Mouse (Mus musculus): ENCODE data around the gene Srrm1. TPM values are rescaled to one million over a fixed set of nuclear protein-coding genes. Genes with fewer than 3 reads are reported as not detected.

The Srrm1 gene
- total and polyA plus RNA-seq, 3 experiments, result 26.9 to 285 (median 138) TPM

- Histone ChIP-seq H3K36me3 (ENCODE audit: control insufficient read depth in 1 of 2, insufficient read depth in 2 of 2, low read length in 2 of 2) (peaks cover 0 to 7% of the 10 kb centered on the region in 2 experiments; a peak in 2 of 4 replicates), H3K9me3 (replicated peaks; ENCODE audit: insufficient read depth, low read length) (no peaks in the 10 kb centered on the region), H3K27ac (ENCODE audit: control insufficient read depth, low read depth, low read length) (no peak overlapping the region), H3K27me3 (ENCODE audit: control insufficient read depth in 1 of 2, insufficient read depth in 2 of 2, low read length in 2 of 2) (no peaks in the 10 kb centered on the region), H3K4me1 (ENCODE audit: control insufficient read depth in 1 of 2, insufficient read depth in 2 of 2, low read length in 2 of 2) (peaks cover 0 to 11% of the 10 kb centered on the region in 2 experiments; a peak in 2 of 4 replicates), H3K9ac (ENCODE audit: control insufficient read depth, low read depth, low read length, poor library complexity, severe bottlenecking) (no peak overlapping the region), H3K4me3 (ENCODE audit: control insufficient read depth in 1 of 2, insufficient read depth in 1 of 2, low read depth in 2 of 2, low read length in 2 of 2) (no peak overlapping the region), H3K79me2 (ENCODE audit: control insufficient read depth, insufficient read depth, low read length, poor library complexity) (no peaks in the 10 kb centered on the region; the same call in 1 of the 2 replicates)
- DNase-seq (ENCODE audit: low read depth, low spot score), result no peak
- no peak for TF ChIP-seq MAZ (IDR thresholded peaks at IDR 0.05; ENCODE audit: low read depth, low read length)
- no peak for TF ChIP-seq USF2 (IDR thresholded peaks at IDR 0.05; ENCODE audit: borderline replicate concordance in 1 of 2, insufficient read depth in 1 of 2, low read depth in 1 of 2, low read length in 2 of 2)
- TF ChIP-seq E2F4 (IDR thresholded peaks at IDR 0.05; ENCODE audit: borderline replicate concordance, low read depth, low read length), result no peak
- no peak for TF ChIP-seq ZC3H11A (IDR thresholded peaks at IDR 0.05; ENCODE audit: low read depth, low read length)
- TF ChIP-seq MYC (IDR thresholded peaks at IDR 0.05; ENCODE audit: low read depth, low read length), result no peak
- TF ChIP-seq SMC3 (IDR thresholded peaks at IDR 0.05; ENCODE audit: low read depth, low read length), result no peak
- TF ChIP-seq ETS1 (IDR thresholded peaks at IDR 0.05; ENCODE audit: low read depth, low read length), result no peak
- no peak for TF ChIP-seq BHLHE40 (IDR thresholded peaks at IDR 0.05; ENCODE audit: borderline replicate concordance, low read depth, low read length)
- TF ChIP-seq NRF1 (IDR thresholded peaks at IDR 0.05; ENCODE audit: insufficient read depth, low read depth, low read length, poor library complexity, severe bottlenecking), result no peak
- TF ChIP-seq POLR2AphosphoS2 (IDR thresholded peaks at IDR 0.05; ENCODE audit: low read length), result no peak
- no peak for TF ChIP-seq JUND (IDR thresholded peaks at IDR 0.05; ENCODE audit: low read depth, low read length)
- no peak for TF ChIP-seq ZMIZ1 (IDR thresholded peaks at IDR 0.05; ENCODE audit: low read depth, low read length)
- no peak for TF ChIP-seq ELF1 (IDR thresholded peaks at IDR 0.05; ENCODE audit: low read depth, low read length)
- TF ChIP-seq MYB (IDR thresholded peaks at IDR 0.05; ENCODE audit: low read depth, low read length), result no peak
- no peak for TF ChIP-seq CTCF (IDR thresholded peaks at IDR 0.05 in 2 of 3, conservative IDR thresholded peaks at IDR 0.05 in 1 of 3; ENCODE audit: control insufficient read depth in 1 of 3, insufficient read depth in 1 of 3, low read depth in 2 of 3, low read length in 3 of 3, poor library complexity in 1 of 3, severe bottlenecking in 1 of 3)
These were observed 42.8 kb downstream of the Srrm1 start for GRCm38 (mm10) chr4:135310371-135310770.

GRCm38 (mm10) chr4:135309726-135310125 lies 43.4 kb downstream of the Srrm1 start:
- no peaks in the 10 kb centered on the region for H3K27me3 ChIP-seq (ENCODE audit: control insufficient read depth in 1 of 2, insufficient read depth in 2 of 2, low read length in 2 of 2)
- TF ChIP-seq TBP (IDR thresholded peaks at IDR 0.05; ENCODE audit: low read depth, low read length) (no peak), MYC (IDR thresholded peaks at IDR 0.05; ENCODE audit: low read depth, low read length) (no peak), TCF12 (IDR thresholded peaks at IDR 0.05; ENCODE audit: low read depth, low read length) (no peak)
- H3K79me2 ChIP-seq (ENCODE audit: control insufficient read depth, insufficient read depth, low read length, poor library complexity), result no peaks in the 10 kb centered on the region; the same call in 1 of the 2 replicates
- peaks cover 0 to 11% of the 10 kb centered on the region in 2 experiments; a peak in 2 of 4 replicates for H3K4me1 ChIP-seq (ENCODE audit: control insufficient read depth in 1 of 2, insufficient read depth in 2 of 2, low read length in 2 of 2)
- H3K9ac ChIP-seq (ENCODE audit: control insufficient read depth, low read depth, low read length, poor library complexity, severe bottlenecking), result no peak overlapping the region
- H3K4me3 ChIP-seq (ENCODE audit: control insufficient read depth in 1 of 2, insufficient read depth in 1 of 2, low read depth in 2 of 2, low read length in 2 of 2), result no peak overlapping the region
- H3K27ac ChIP-seq (ENCODE audit: control insufficient read depth, low read depth, low read length), result no peak overlapping the region
- DNase-seq (ENCODE audit: low read depth, low spot score), result no peak
- peaks cover 0 to 7% of the 10 kb centered on the region in 2 experiments; a peak in 2 of 4 replicates for H3K36me3 ChIP-seq (ENCODE audit: control insufficient read depth in 1 of 2, insufficient read depth in 2 of 2, low read length in 2 of 2)
- no peaks in the 10 kb centered on the region for H3K9me3 ChIP-seq (replicated peaks; ENCODE audit: insufficient read depth, low read length)
